Mouse (Mus musculus) neural tube, embryonic 12.5 days (tissue): ENCODE results near the gene Cntnap3. TPM values are rescaled to one million over a fixed set of nuclear protein-coding genes. Genes with fewer than 3 reads are reported as not detected.
"Not testable (repeated sequence)": the region's sequence is repeated elsewhere in the genome, so short reads cannot be mapped to it uniquely, and the experiment has no call there.

Source experiments
- ATAC-seq: fragments of 200-750 bp; cut with Nextera tagmentation; 2 replicates; pipeline ENCODE4 v1.8.0; 2017; ENCODE audit warnings: low read depth, mild to moderate bottlenecking, moderate TSS enrichment, moderate library complexity; ENCODE audit not compliant: low FRiP score
- H3K27ac ChIP-seq: fragments of 300-500 bp; sonication (generic); 2 replicates; pipeline ENCODE4 v1.5.1; 2016
- H3K27me3 ChIP-seq: fragments of 300-500 bp; sonication (generic); replicated peaks from 2 replicates; pipeline ENCODE4 v1.6.1; 2016; ENCODE audit warnings: mild to moderate bottlenecking
- H3K36me3 ChIP-seq: fragments of 300-500 bp; sonication (generic); 2 replicates; pipeline ENCODE4 v1.6.1; 2016; ENCODE audit warnings: mild to moderate bottlenecking
- H3K4me1 ChIP-seq: fragments of 300-500 bp; sonication (generic); 2 replicates; pipeline ENCODE4 v1.6.1; 2016
- H3K4me2 ChIP-seq: fragments of 300-500 bp; sonication (generic); replicated peaks from 2 replicates; pipeline ENCODE4 v1.6.1; 2016; ENCODE audit warnings: mild to moderate bottlenecking
- H3K4me3 ChIP-seq: fragments of 300-500 bp; sonication (generic); 2 replicates; pipeline ENCODE4 v1.5.1; 2016
- H3K9ac ChIP-seq: fragments of 300-500 bp; sonication (generic); 2 replicates; pipeline ENCODE4 v1.6.1; 2016; ENCODE audit warnings: mild to moderate bottlenecking
- H3K9me3 ChIP-seq: fragments of 300-500 bp; sonication (generic); 2 replicates; pipeline ENCODE4 v1.6.1; 2016; ENCODE audit warnings: mild to moderate bottlenecking
- WGBS: fragments of 180-500 bp; shearing (Covaris S2); methylation state at CpG from one replicate; pipeline ENCODE4 v1.1.7; 2016; 5-methylcytosine and 5-hydroxymethylcytosine counted together
- polyA plus RNA-seq: library from polyadenylated mRNA; unstranded; fragments of >200 nt; fragmentation: Nextera tagmentation; extraction: Ambion mirVana; gene quantifications from 2 replicates; pipeline ENCODE4 v1.2.1, GENCODE M21; 2016

Gene Cntnap3
- polyA plus RNA-seq: 0.11 and 0.28 TPM in 2 replicates

- Histone ChIP-seq H3K4me1 (no peaks in the 10 kb centered on the region), H3K9me3 (no peaks in the 10 kb centered on the region), H3K9ac (no peak within 1 kb of the TSS), H3K27ac (no peak within 1 kb of the TSS), H3K36me3 (no peaks in the 10 kb centered on the region), H3K27me3 (no peaks in the 10 kb centered on the region), H3K4me3 (no peak within 1 kb of the TSS), H3K4me2 (peak within 1 kb of the TSS; percentile 42)
- peak; percentile 65; the same call in 1 of the 2 replicates for ATAC-seq
- WGBS: 11% methylated on average over 16 of the region's 16 CpGs
Observed at GRCm38 (mm10) chr13:64903585-64904208, at the start of gene Cntnap3. Cntnap3 (minus strand) TSS chr13:64903955.

- H3K4me3 ChIP-seq: no peak within 1 kb of the TSS
- no peaks in the 10 kb centered on the region for H3K36me3 ChIP-seq
- 79% methylated on average over 1 of the region's 1 CpGs for WGBS
- no peaks in the 10 kb centered on the region for H3K4me1 ChIP-seq
- no peak within 1 kb of the TSS for H3K4me2 ChIP-seq
- no peak within 1 kb of the TSS for H3K9ac ChIP-seq
- H3K9me3 ChIP-seq: no peaks in the 10 kb centered on the region
- no peak for ATAC-seq
- no peak within 1 kb of the TSS for H3K27ac ChIP-seq
- H3K27me3 ChIP-seq: no peaks in the 10 kb centered on the region
Observed at GRCm38 (mm10) chr13:64917191-64917590, 13.4 kb upstream of the Cntnap3 start, which contains the start of gene Spata31. Spata31 (plus strand) TSS chr13:64917406.

- H3K4me1 ChIP-seq: no peaks in the 10 kb centered on the region
- H3K27ac ChIP-seq: no peak overlapping the region
- no peak for ATAC-seq
- no peaks in the 10 kb centered on the region for H3K9me3 ChIP-seq
- no peaks in the 10 kb centered on the region for H3K27me3 ChIP-seq
- H3K4me2 ChIP-seq: no peak overlapping the region
- no peak overlapping the region for H3K4me3 ChIP-seq
- H3K36me3 ChIP-seq: no peaks in the 10 kb centered on the region
- no peak overlapping the region for H3K9ac ChIP-seq
- 43% methylated on average over 1 of the region's 1 CpGs for WGBS
Observed at GRCm38 (mm10) chr13:64903132-64903531, 623 bp downstream of the Cntnap3 start.

GRCm38 (mm10) chr13:64865397-64865796 lies 38.4 kb downstream of the Cntnap3 start:
- 95% methylated on average over 3 of the region's 3 CpGs for WGBS
- Histone ChIP-seq H3K4me2 (no peak overlapping the region), H3K27ac (no peak overlapping the region), H3K27me3 (no peaks in the 10 kb centered on the region), H3K9ac (no peak overlapping the region), H3K36me3 (no peaks in the 10 kb centered on the region), H3K4me3 (no peak overlapping the region), H3K9me3 (no peaks in the 10 kb centered on the region), H3K4me1 (no peaks in the 10 kb centered on the region)
- no peak for ATAC-seq

- 57% methylated on average over 5 of the region's 5 CpGs for WGBS
- not testable (repeated sequence) for H3K4me1 ChIP-seq, H3K36me3 ChIP-seq, H3K9me3 ChIP-seq, H3K27me3 ChIP-seq, H3K4me3 ChIP-seq, ATAC-seq, H3K4me2 ChIP-seq, H3K9ac ChIP-seq, H3K27ac ChIP-seq
Observed at GRCm38 (mm10) chr13:64824856-64825255, 78.9 kb downstream of the Cntnap3 start.

GRCm38 (mm10) chr13:64745383-64745782 lies 158.4 kb downstream of the Cntnap3 start:
- WGBS: 85% methylated on average over 3 of the region's 3 CpGs
- no peaks in the 10 kb centered on the region for H3K36me3 ChIP-seq
- no peak overlapping the region for H3K27ac ChIP-seq
- no peaks in the 10 kb centered on the region for H3K27me3 ChIP-seq
- H3K9ac ChIP-seq: no peak overlapping the region
- H3K4me3 ChIP-seq: no peak overlapping the region
- ATAC-seq: no peak
- H3K9me3 ChIP-seq: no peaks in the 10 kb centered on the region
- H3K4me1 ChIP-seq: no peaks in the 10 kb centered on the region
- H3K4me2 ChIP-seq: no peak overlapping the region

GRCm38 (mm10) chr13:64732244-64732643 lies 171.5 kb downstream of the Cntnap3 start:
- Histone ChIP-seq H3K4me3 (no peak overlapping the region), H3K36me3 (no peaks in the 10 kb centered on the region), H3K27me3 (no peaks in the 10 kb centered on the region), H3K9me3 (no peaks in the 10 kb centered on the region), H3K27ac (no peak overlapping the region), H3K9ac (no peak overlapping the region), H3K4me1 (no peaks in the 10 kb centered on the region), H3K4me2 (no peak overlapping the region)
- no peak for ATAC-seq
- WGBS: 85% methylated on average over 3 of the region's 3 CpGs

- no peak overlapping the region for H3K4me2 ChIP-seq
- no peak for ATAC-seq
- no peaks in the 10 kb centered on the region for H3K4me1 ChIP-seq
- no peak overlapping the region for H3K4me3 ChIP-seq
- H3K36me3 ChIP-seq: no peaks in the 10 kb centered on the region
- 90% methylated on average over 2 of the region's 2 CpGs for WGBS
- no peaks in the 10 kb centered on the region for H3K27me3 ChIP-seq
- H3K9ac ChIP-seq: no peak overlapping the region
- H3K9me3 ChIP-seq: no peaks in the 10 kb centered on the region
- H3K27ac ChIP-seq: no peak overlapping the region
Observed at GRCm38 (mm10) chr13:64716791-64717190, 187.0 kb downstream of the Cntnap3 start.

GRCm38 (mm10) chr13:64692463-64692862 lies 211.3 kb downstream of the Cntnap3 start:
- 85% methylated on average over 1 of the region's 1 CpGs for WGBS

More at GRCm38 (mm10) chr13:64692463-64692862, 211.3 kb downstream of the Cntnap3 start:
- Histone ChIP-seq H3K4me2 (no peak overlapping the region), H3K36me3 (no peaks in the 10 kb centered on the region), H3K4me3 (no peak overlapping the region), H3K9me3 (no peaks in the 10 kb centered on the region), H3K4me1 (no peaks in the 10 kb centered on the region), H3K27ac (no peak overlapping the region), H3K9ac (no peak overlapping the region), H3K27me3 (no peaks in the 10 kb centered on the region)
- no peak for ATAC-seq

Other genes starting within 250 kb of the Cntnap3 start
- gene Spata31, start 13.5 kb upstream of the Cntnap3 start, polyA plus RNA-seq: not detected in 2 replicates
- gene Spata31d1c, start 129.1 kb upstream of the Cntnap3 start, polyA plus RNA-seq: 0.05 TPM in 1 of 2 replicates, not detected in the other
- not detected in 2 replicates for gene Prss47, start 148.8 kb upstream of the Cntnap3 start, polyA plus RNA-seq
- gene Mfsd14b, start 209.0 kb upstream of the Cntnap3 start, polyA plus RNA-seq: 38.4 and 41.7 TPM in 2 replicates
- gene Olfr465-ps1, start 234.1 kb upstream of the Cntnap3 start, polyA plus RNA-seq: not detected in 2 replicates
- not detected in 2 replicates for gene Olfr466, start 246.3 kb upstream of the Cntnap3 start, polyA plus RNA-seq